Mouse (Mus musculus) inflammation-experienced regulatory T-cells (primary cell): ENCODE results near the gene Cep68. TPM values are rescaled to one million over a fixed set of nuclear protein-coding genes. Genes with fewer than 3 reads are reported as not detected.

Experiments used
- polyA plus RNA-seq, 2 experiments: library from polyadenylated mRNA; unstranded; fragments of 100-300 nt; shearing (Covaris generic); gene quantifications; one replicate each; pipeline ENCODE4 v1.2.1; 2017

Cep68 gene
- 10 to 100 TPM; 22.3 to 28.2 TPM for polyA plus RNA-seq

DNA sequence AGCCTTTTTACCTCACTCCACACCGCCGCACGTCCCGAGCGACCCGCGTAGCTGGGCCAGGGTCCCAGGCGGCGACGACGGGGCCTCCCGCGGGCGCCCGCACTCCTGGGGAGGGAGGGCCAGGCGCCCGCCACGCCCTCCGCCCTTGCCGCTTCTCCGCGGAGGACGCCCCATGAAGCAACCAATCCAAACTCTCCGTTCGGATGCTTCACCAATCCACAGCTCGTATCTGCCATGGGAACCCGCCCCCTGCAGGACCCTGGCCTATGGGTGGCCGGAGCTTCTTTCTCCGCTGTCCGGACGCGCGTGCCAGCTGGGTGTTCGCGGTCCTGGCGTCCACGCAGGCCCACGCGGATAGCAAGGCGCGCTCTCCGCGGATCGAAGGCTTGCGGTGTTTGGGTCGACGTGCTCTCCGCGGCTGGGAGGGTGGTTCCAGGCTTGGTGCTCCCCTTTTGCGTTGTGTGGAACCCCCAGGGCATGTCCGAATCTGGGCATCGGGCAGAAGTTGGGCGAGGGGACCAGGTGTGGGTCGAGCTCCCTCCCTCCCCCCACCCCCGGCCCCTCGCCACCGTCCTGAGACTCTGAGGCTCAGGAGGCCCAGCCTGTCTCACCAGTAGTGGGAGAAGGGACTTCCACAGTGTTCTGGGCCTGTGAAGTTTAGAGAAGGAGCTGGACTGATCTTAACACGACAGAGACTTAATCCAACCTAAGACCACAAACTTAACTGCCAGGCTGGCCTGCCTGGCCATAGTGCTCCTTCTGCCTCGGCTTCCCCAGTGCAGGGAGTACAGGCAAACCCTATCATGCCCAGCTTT, at the start of gene Cep68:
TSS of gene Cep68 (minus strand) at position 134 of the 815 bp plus-strand sequence.

DNA sequence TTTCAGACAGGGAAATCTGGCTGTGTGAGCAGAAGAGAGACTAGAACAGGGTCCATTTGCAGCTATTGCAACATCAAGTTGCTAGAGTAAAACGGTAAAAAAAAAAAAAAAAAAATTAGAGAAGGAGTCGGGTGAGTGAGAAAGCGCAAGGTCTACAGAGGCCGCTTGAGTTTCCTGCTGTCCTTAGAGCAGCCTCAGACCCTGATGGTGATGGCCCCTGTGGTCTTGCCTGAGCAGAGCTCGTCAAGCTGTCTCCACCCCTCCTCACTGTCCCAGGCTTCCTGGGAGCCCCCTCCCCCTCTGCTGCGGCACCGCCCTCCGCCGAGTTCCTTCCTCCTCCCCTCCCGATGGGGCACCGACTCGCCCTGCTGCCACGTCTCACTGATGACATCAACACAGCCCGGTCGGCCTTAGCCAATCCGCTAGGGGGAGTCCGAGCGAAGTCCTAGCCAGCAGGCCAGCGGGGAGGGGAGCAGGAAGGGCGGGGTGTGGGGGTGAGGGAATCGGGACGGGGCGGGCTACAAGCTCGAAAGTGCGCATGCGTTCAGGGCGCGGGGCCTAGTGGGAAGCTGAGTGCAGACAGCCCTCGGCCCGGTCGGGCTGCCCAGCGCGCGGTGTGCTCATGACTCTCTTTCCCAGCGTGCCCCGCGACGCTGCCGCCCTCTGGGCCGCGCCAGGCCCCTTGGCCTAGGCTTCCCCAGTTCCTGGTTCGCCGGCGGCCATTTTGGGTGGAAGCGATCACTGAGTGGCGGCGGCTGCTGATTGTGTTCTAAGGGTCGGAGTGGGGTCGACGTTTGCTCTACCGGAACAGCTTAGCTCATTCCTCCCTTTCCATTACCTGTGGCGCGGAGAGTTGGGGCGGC, 48.3 kb downstream of the Cep68 start, which contains the start of gene Rab1a:
TSS of gene Rab1a (plus strand) at position 720 of the 863 bp plus-strand sequence.

Other genes with a start within 250 kb of the Cep68 start
- 100 to 1,000 TPM; 150 to 153 TPM for gene Actr2, start 136.5 kb downstream of the Cep68 start, polyA plus RNA-seq
- 100 to 1,000 TPM; 107 to 118 TPM for gene Rab1a, start 48.0 kb downstream of the Cep68 start, polyA plus RNA-seq
- under 1 TPM; 0.18 to 0.33 TPM for gene Slc1a4, start 83.3 kb upstream of the Cep68 start, polyA plus RNA-seq